Mouse (Mus musculus) left cerebral cortex, adult 11 months (tissue): ENCODE data around the gene Npm1.

Experiments used
- DNase-seq: peaks from one replicate; pipeline ENCODE4 v3.0.0; 2022; ENCODE audit warnings: low spot score

Npm1 gene

GRCm38 (mm10) chr11:33145201-33146142 is 17.5 kb downstream of the Npm1 start:
- DNase-seq = no peak

GRCm38 (mm10) chr11:33143906-33144305 is 19.1 kb downstream of the Npm1 start:
- no peak for DNase-seq

- DNase-seq = no peak
Observed at GRCm38 (mm10) chr11:33142801-33143200, 20.2 kb downstream of the Npm1 start.

- DNase-seq = no peak
Observed at GRCm38 (mm10) chr11:33140111-33140460, 22.9 kb downstream of the Npm1 start.

GRCm38 (mm10) chr11:33139458-33140110 is 23.4 kb downstream of the Npm1 start:
- no peak for DNase-seq

GRCm38 (mm10) chr11:33138686-33139085 is 24.3 kb downstream of the Npm1 start:
- DNase-seq = no peak

- no peak for DNase-seq
Observed at GRCm38 (mm10) chr11:33134391-33134986, 28.5 kb downstream of the Npm1 start.

- no peak for DNase-seq
Observed at GRCm38 (mm10) chr11:33132619-33133338, 30.2 kb downstream of the Npm1 start.

GRCm38 (mm10) chr11:33127058-33127457 is 35.9 kb downstream of the Npm1 start:
- DNase-seq = no peak

- DNase-seq = no peak
Observed at GRCm38 (mm10) chr11:33122575-33123268, 40.3 kb downstream of the Npm1 start.

- no peak for DNase-seq
Observed at GRCm38 (mm10) chr11:33119556-33119955, 43.5 kb downstream of the Npm1 start.

- DNase-seq = no peak
Observed at GRCm38 (mm10) chr11:33119116-33119515, 43.9 kb downstream of the Npm1 start.

- DNase-seq = no peak
Observed at GRCm38 (mm10) chr11:33118480-33118879, 44.5 kb downstream of the Npm1 start.

- DNase-seq = no peak
Observed at GRCm38 (mm10) chr11:33115796-33116195, 47.2 kb downstream of the Npm1 start.

GRCm38 (mm10) chr11:33112407-33112806 is 50.6 kb downstream of the Npm1 start:
- DNase-seq = no peak

- DNase-seq = no peak
Observed at GRCm38 (mm10) chr11:33110111-33110510, 52.9 kb downstream of the Npm1 start.

- no peak for DNase-seq
Observed at GRCm38 (mm10) chr11:33107540-33107939, 55.5 kb downstream of the Npm1 start.

- no peak for DNase-seq
Observed at GRCm38 (mm10) chr11:33104911-33105316, 58.1 kb downstream of the Npm1 start.

GRCm38 (mm10) chr11:33103291-33103943 is 59.6 kb downstream of the Npm1 start:
- no peak for DNase-seq
